Mouse (Mus musculus) left cerebral cortex, adult 2 months (tissue): ENCODE measurements around the gene Btg4. TPM values are rescaled to one million over a fixed set of nuclear protein-coding genes. Genes with fewer than 3 reads are reported as not detected.

Experiments used
- DNase-seq, 2 experiments: peaks; one replicate each; pipeline ENCODE4 v3.0.0; 2021 to 2022; ENCODE audit warnings: low spot score in 2 of 2, mixed read lengths in 1 of 2; ENCODE audit errors: extremely low spot score in 1 of 2
- H3K27ac ChIP-seq: fragments of 200-600 bp; 2 replicates; pipeline ENCODE4 v1.8.1; 2022
- H3K4me3 ChIP-seq: fragments of 200-600 bp; 2 replicates; pipeline ENCODE4 v1.8.1; 2022
- CTCF ChIP-seq: fragments of 200-600 bp; IDR thresholded peaks from 2 replicates; pipeline ENCODE4 v1.8.1; 2022; ENCODE audit warnings: antibody characterized with exemption, mild to moderate bottlenecking, moderate library complexity
- intact Hi-C: fragments of 180-260 bp; cut with DNase I; formaldehyde crosslinking; loops from one replicate; pipeline ENCODE4 v1.15.1; 2025
- long read RNA-seq, 2 experiments: library from polyadenylated mRNA; stranded (forward); transcript quantifications; one replicate each; pipeline ENCODE4 v2.0.0; 2021; ENCODE audit warnings: borderline mapping rate in 2 of 2
- total RNA-seq, 2 experiments: library from RNA; stranded (reverse); gene quantifications; 2 replicates each; pipeline ENCODE4 v1.2.3; 2021

Gene Btg4
- not detected for total RNA-seq
- long read RNA-seq, experiment 1: 0 reads
- long read RNA-seq, experiment 2: 0 reads

DNA sequence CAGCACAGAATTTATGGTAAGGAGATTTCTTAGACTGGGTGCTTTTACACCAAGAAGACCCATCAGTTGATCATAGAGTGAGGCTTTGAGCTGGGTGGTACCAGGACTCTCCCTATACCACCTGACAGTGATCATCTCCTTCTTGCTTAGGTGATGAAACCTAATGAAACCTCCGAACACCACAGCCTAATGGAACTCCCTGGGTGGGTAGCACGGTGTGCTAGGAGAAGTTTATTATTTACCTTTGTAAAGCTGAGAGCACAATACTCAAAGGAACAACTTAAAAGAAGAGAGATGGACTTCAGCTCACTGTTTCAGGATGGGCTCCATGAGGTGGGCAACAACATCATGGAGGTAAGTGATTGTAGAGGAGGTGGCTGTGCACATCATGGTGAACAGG, at the start of gene Btg4:
Gene Btg4, plus strand, starts transcription at position 301 of the 400 bp plus-strand sequence.
- intact Hi-C loops: no loop called here

DNA sequence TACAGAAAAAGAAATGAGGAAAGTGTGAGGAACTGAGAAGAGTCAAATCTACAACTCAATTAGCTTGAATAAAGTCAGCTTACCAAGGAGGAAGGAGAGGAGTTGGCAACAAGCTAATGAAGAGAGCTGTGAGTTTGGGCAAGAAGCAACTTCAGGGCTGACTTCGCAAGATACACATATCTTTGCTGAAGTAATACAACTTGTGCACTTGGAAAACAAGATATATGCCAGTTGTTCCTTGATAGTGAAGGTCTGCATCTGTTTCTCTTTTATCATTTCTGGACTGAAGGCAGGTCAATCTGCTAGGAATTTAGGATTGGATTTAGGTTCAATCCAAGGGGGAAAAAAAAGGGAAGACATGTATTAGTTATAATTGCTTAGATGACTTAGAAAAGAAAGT, 47.1 kb upstream of the Btg4 start:
- TF ChIP-seq CTCF: no peak
- DNase-seq: no peak
- intact Hi-C loops: loop anchor here (5.0 to 10.0 kb wide), 2 partner anchors 44 to 131 kb away; no protein-coding TSS in a partner anchor
- Histone ChIP-seq H3K27ac (no peak overlapping the region), H3K4me3 (no peak overlapping the region)

More for the DNA sequence above, at the start of gene Btg4:
- H3K27ac ChIP-seq: no peak within 1 kb of the TSS
- DNase-seq: no peak
- no peak within 1 kb of the TSS for H3K4me3 ChIP-seq
- TF ChIP-seq CTCF: no peak

DNA sequence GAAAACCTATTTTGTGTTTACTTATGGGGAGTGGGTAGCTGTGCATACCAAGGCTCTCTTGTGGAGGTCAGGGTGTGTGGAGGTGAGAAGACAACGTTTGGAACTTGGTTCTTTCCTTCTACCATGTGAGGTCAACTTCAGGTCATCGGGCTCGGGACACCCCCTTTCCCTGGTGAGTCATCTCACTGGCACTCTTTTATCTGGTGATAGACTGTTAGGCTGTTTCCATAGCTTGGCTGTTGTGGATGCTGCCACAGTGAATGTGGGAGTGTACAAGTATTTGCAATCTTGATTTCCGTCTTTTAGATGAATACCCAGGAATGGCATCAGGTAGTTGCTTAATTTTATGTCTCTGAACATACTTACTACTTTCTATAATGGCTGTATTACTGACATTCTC, 45.0 kb upstream of the Btg4 start:
- intact Hi-C loops: loop anchor here (10.0 kb wide), 1 partner anchor 129 kb away; no protein-coding TSS in a partner anchor
- DNase-seq: no peak
- H3K27ac ChIP-seq: no peak overlapping the region
- no peak overlapping the region for H3K4me3 ChIP-seq
- no peak for TF ChIP-seq CTCF

DNA sequence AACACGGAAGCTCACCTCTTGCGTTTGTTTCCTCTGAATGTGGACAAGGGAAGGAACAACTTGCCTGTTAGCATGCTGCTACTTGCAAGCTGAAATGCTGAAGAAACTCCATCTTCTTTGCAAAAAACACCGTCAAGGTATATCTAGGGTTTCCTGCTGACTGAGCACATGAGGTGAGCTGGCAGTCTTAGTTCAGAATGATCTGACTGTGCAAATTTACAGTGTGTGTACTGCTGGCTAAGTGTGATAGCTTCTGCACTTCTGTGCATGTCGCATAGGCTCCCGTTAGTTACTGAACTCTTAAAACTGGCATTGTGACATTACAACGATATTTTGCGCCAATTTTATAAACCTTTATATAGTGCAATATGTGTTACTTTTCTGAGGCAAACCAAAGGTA, 41.0 kb upstream of the Btg4 start:
- no peak for DNase-seq
- intact Hi-C loops: loop anchor here (10.0 kb wide), 1 partner anchor 125 kb away; no protein-coding TSS in a partner anchor
- no peak for TF ChIP-seq CTCF

DNA sequence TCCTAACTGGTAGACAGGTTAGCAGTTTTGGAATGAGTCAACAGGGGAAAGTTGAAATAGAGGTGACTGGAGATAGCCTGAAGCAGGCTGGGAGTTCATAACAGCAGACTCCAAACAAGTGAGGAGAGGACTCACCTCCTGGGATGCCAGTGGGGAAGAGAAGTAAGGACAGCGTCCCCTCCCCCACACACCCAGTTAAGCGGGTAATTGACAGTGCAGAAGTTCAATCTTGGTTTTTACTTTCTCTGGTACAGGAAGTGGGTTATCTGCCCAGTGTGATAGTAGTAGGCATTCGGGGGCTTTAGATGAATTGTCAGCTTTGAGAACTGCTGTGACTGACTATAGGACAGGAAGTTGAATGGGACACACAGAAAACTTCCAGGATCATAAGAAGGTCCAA, 40.4 kb upstream of the Btg4 start:
- intact Hi-C loops: no loop called here
- Histone ChIP-seq H3K27ac (no peak overlapping the region), H3K4me3 (no peak overlapping the region)
- no peak for TF ChIP-seq CTCF
- DNase-seq: no peak

More for the DNA sequence above, 41.0 kb upstream of the Btg4 start:
- Histone ChIP-seq H3K4me3 (no peak overlapping the region), H3K27ac (no peak overlapping the region)

DNA sequence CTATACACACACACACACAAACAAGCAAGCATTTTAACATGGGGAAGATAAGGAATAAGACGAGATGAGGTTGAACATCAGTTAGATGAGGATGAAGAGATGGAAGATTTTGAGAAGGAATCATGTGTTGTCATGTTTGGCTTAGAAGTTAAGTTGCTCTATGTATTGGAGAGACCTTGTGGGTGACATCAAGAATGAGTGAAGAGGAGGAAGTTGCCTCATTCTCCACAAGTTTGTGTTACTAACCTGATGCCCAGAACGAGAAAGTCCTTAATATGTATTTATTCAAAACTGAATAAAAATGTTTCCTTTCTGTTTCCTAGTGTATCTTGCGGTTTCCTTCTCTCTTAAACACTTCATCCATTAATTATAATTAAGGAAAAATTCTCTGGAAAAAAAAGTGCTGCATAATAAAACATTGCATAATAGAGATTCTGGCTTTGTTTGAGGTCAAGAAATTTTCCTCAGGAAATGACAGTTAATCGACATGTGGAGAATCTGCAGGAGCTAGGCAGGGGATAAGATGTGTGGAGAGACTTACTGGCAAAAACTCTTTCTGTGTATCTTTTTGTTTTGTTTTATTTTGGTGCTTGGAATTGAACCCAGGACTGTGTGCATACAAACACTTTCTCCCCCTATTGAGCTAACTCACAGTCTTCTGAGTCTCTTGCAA, 39.4 kb upstream of the Btg4 start:
- Histone ChIP-seq H3K4me3 (no peak overlapping the region), H3K27ac (no peak overlapping the region)
- intact Hi-C loops: no loop called here
- TF ChIP-seq CTCF: no peak
- no peak for DNase-seq

DNA sequence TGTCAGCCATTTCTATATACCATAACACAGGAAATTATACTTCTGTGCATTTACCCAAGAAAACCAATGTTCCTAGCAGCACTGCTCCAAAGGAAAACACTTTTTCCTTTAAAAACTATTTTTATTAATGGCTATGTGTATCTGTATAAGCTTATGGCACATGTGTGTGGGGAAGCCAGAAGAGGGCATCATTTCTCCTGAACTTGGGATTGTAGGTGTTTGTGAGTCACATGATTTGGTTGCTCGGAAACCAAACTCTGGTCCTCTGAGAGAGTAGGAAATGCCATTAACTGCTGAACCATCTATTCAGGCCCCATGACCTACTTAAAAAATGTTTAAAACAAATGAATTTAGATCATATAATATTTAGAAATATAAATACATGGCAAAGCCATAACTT, 33.7 kb upstream of the Btg4 start:
- H3K4me3 ChIP-seq: no peak overlapping the region
- intact Hi-C loops: no loop called here
- TF ChIP-seq CTCF: no peak
- no peak overlapping the region for H3K27ac ChIP-seq
- no peak for DNase-seq

DNA sequence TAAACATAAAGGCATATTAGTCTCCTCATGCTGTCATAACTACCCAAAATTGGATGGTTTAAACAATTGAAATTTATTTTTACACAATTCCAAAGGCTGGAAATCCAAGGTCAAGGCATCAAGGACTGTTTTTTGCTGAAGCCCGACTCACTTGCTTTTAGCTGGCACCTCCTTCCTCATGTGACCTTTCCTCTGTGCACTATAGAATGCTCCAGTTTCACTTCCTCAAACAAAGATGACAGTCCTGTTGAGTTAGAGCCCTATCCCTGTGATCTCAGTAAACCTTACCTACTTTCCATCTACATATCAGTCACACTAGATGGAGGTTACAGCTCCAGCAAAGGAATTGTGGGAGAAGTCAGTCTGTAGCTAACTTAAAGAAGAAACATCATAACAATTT, 30.6 kb upstream of the Btg4 start:
- DNase-seq: no peak
- H3K27ac ChIP-seq: no peak overlapping the region
- H3K4me3 ChIP-seq: no peak overlapping the region
- intact Hi-C loops: no loop called here
- TF ChIP-seq CTCF: no peak

DNA sequence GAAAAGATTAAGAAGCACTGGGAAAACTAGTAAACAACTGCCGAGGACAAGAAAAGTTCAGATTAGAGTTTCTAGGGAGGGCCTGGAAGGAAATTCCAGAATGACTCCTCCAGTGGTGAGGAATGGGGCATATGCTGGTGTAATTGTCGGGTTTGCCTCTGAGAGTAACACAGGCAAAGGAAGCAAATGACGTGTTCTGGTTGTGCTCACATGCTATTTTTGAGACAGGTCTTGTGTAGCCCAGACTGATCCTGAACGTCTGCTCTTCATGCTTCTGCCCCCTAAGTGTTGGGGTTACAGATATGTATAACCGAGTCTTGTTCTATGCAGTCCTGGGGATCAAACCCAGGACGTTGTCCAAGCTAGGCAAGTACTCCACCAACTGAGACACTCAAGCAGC, 29.1 kb upstream of the Btg4 start:
- Histone ChIP-seq H3K4me3 (no peak overlapping the region), H3K27ac (no peak overlapping the region)
- intact Hi-C loops: no loop called here
- no peak for TF ChIP-seq CTCF
- no peak for DNase-seq

DNA sequence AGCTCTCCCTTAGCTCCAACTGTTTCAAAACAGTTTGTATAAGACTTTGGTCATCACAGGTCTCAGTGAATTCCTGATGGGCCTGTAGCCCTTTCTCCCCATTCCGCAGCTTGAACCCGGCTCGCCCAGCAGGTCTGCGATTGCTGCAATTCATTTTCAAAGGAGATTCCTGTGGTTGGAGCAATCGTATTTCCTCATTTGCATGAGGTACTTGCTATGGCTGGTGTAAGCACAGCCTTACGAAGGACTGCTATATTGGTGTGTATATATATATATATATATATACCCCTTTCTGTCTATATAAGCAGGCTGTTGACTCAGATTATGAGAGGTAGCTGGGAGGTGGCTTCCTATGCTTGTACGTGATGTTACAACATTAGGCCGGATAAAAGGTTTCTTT, 28.4 kb upstream of the Btg4 start:
- no peak overlapping the region for H3K4me3 ChIP-seq

DNA sequence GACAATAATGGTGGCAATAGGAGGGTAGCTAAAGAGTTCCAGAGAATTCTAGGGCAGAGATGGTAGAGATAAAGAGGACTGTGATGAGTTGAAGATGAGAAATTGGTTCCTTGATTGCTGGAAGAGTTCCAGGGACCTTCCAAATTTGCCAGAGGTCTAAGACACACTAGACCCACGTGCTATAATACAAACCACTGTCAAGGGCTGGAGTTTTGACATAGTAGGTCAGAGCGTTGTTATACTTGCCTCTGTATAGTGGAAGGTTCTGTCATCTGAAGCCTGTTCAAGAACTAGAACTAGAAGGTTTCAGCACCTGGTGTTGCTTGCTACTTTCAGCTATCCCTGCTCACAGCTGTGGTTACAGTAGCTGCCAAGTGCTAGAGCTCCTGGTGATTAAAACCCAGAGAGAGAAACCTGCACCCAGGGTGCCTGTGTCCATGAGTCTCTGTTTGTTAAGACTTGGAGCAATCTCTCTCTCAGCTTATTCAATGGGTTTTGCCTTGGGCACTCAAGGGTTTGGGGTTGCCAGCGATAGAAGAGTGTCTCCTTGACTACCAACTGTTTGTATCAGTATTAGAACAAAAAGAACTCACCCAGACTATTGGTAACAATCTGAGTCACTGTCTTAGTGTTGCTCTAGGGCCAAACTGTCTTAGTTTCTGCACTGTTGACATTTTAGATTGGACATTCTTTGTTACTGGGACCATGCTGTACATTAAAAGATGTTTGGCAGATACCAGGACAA, 27.7 kb upstream of the Btg4 start:
- DNase-seq: no peak
- Histone ChIP-seq H3K27ac (no peak overlapping the region), H3K4me3 (no peak overlapping the region)
- intact Hi-C loops: no loop called here
- TF ChIP-seq CTCF: no peak

More for the DNA sequence above, 28.4 kb upstream of the Btg4 start:
- H3K27ac ChIP-seq: no peak overlapping the region
- intact Hi-C loops: no loop called here
- TF ChIP-seq CTCF: no peak
- DNase-seq: no peak

DNA sequence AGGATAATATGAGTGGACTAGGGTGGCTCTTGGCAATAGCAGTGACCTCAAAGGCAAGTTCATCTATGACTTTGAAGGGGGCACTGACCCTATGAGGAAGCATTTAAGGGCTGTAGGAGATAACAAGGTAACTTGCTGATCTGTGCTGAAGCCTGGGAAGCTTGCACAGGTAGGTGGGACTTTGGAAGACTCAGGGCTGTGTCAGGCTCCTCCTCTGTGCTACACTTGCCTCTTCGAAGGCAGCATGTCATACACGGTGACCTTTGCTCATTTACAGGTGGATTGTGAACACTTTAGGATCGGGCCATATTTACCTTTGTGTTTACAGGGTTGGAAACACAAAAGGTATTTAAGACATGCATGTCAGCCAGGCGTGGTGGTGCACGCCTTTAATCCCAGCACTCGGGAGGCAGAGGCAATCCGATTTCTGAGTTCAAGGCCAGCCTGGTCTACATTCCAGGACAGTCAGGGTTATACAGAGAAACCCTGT, 19.2 kb upstream of the Btg4 start:
- no peak for TF ChIP-seq CTCF
- no peak overlapping the region for H3K27ac ChIP-seq
- no peak for DNase-seq
- H3K4me3 ChIP-seq: no peak overlapping the region
- intact Hi-C loops: no loop called here
